Mouse (Mus musculus): ENCODE data around the gene Disp3. TPM values are rescaled to one million over a fixed set of nuclear protein-coding genes. Genes with fewer than 3 reads are reported as not detected.

Disp3 gene
- polyA plus RNA-seq, 1 experiment: 27.9 TPM

- DNase-seq (ENCODE audit: extremely low spot score in 1 of 2, low spot score in 1 of 2): no peak
Observed at GRCm38 (mm10) chr4:148291849-148292248, 4.1 kb upstream of the Disp3 start.

DNA sequence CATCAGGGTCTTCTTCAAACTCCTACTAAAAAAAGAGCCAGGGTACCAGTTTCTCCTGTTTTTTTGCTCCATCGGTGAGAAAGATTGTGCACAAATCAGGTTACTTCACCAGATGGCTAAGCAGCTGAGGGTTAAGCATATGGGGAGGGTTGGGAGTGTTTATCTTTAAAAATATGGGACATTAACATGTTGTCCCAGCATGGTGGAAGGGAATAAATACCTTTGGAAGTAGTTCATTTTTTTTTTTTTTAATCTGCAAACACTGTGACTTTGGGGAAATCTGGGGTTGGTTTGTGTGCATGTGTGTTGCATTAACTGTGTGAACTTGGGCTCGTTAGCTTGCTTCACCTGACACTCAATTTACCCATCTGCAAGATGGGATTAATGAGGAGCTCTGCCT lies 3.3 kb upstream of the Disp3 start:
- no peak for DNase-seq (ENCODE audit: extremely low spot score in 1 of 2, low spot score in 1 of 2)

DNA sequence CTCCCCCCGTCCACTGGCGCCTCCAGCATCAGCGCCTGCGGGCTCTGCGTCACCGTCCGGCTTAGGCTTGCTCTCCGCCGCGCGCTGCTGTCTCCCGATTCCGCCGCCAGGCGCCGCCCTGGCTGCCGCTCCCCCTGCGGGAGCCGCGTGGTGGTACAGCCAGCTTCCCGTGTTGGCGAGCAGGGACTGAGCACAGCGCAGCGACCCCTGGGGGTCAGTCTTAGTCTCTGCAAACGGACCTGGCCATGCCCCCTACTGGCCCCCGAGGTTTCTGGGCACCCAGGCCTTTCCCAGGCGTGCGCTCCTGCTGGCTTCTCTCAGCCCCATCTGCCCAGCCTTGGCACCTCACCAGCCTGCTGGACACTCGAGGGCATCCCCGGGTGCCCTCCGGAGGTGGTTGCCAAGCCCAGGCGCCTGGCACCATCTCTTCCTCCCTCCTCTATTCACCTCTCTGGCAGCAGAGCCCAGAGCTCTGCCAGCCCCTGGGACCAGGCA lies 337 bp upstream of the Disp3 start:
- DNase-seq (ENCODE audit: extremely low spot score in 1 of 2, low spot score in 1 of 2): peak; percentile 79 to 92

- DNase-seq (ENCODE audit: extremely low spot score in 1 of 2, low spot score in 1 of 2): no peak
Observed at GRCm38 (mm10) chr4:148287041-148287440, 724 bp downstream of the Disp3 start.

DNA sequence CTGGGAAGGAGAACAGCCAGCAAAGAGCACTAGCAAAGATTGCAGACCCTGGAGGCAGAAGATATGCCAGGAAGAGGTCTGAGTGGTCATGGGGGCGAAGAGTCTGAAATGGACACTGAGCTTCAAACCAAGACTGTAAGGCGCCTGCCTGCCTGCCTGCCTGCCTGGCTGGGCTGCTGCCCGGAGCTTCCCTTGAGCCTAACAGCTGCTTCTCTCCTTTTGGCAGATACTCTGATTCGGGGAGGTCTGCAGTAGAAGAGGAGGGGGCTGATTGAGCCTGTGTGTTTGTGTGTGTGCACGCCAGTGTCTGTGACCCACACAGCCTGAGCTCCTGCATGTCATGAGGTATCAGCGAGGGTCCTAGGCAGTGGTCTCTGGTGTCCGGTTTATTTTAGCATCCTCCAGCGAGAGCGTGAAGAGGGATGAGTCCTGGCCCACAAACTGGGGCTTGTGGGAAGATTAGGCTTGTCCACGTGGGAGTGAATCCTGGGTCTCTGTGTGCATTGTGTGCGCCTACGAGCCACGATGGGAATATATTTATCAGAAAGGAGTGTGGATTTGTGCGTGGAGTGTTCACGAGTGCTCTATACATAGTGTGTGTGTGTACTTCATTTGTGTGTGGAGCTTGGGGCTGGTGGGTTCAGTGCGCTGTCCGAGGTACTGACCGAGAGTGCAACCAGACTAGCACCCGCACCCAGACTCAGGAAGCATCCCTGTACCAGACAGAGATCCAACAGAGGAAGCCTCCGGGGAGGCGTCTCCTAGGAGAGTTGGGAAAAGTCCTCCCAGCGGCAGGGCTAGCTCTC lies 1.3 kb downstream of the Disp3 start:
- DNase-seq (ENCODE audit: extremely low spot score in 1 of 2, low spot score in 1 of 2): peak in 1 of 2 experiments; percentile 36

DNA sequence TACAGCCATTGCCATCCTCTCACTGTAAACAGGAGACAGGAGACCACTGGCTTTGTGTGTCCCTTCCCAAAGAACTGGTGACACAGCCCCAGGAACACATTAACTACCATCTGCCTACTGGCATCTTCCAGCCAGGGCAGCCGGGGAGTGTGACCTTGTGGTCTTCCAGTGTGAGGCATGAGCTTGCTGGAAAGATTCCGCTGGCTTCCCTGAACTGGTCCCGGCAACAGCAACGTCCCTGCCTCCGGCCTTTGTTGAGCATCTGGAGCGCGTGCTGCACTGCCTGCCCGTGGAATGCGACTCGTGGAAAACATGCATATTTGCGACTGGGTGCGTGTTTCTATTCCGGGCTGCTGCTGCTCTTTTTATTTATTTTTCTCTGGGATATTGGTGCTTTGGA lies 3.5 kb downstream of the Disp3 start:
- peak in 1 of 2 experiments; percentile 53 for DNase-seq (ENCODE audit: extremely low spot score in 1 of 2, low spot score in 1 of 2)

- DNase-seq (ENCODE audit: extremely low spot score in 1 of 2, low spot score in 1 of 2): no peak
Observed at GRCm38 (mm10) chr4:148276816-148277491, 10.8 kb downstream of the Disp3 start.

- no peak for DNase-seq (ENCODE audit: extremely low spot score in 1 of 2, low spot score in 1 of 2)
Observed at GRCm38 (mm10) chr4:148274671-148275070, 13.1 kb downstream of the Disp3 start.

GRCm38 (mm10) chr4:148273229-148273628 lies 14.5 kb downstream of the Disp3 start:
- DNase-seq (ENCODE audit: extremely low spot score in 1 of 2, low spot score in 1 of 2): no peak

GRCm38 (mm10) chr4:148271656-148272055 lies 16.1 kb downstream of the Disp3 start:
- DNase-seq (ENCODE audit: extremely low spot score in 1 of 2, low spot score in 1 of 2): no peak

GRCm38 (mm10) chr4:148266973-148267507 lies 20.7 kb downstream of the Disp3 start:
- DNase-seq (ENCODE audit: extremely low spot score in 1 of 2, low spot score in 1 of 2): no peak

DNA sequence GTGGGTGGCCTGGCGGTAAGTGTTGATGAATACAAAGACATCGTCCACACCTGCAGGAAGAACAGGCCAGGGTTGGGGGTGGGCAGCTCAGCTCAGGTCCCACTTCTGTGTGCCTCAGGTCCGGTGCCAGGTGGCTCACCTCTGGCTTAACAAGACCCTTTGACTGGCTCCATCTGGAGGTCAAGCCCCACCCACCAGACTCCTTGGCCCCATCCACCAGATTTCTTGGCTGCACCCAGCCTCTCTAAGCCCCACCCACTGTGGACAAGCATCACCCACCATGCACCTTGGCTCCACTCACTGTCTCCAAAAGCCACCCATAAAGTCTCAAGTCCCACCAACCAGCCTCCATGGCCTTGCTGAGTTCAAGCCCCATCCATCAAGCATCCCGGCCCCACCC lies 27.8 kb downstream of the Disp3 start:
- no peak for DNase-seq (ENCODE audit: extremely low spot score in 1 of 2, low spot score in 1 of 2)

DNA sequence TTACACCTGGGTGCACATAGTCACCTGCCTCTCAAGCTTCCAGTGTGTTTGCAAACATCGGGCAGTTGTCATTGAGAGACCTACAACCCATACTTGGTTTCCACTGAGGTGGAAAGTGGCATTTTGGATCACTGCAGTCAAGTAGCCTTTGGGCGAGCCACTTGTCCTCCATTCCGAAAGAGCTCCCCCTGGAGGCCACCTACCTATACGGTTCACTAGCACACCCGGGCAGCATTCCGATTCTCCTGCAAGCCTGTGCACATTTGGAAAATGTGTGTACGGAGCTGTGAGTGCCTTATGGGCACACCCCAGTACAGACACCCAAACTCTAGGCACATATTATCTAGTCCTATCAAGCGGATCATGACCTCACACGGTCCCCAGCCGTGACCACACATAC lies 38.4 kb downstream of the Disp3 start:
- DNase-seq (ENCODE audit: extremely low spot score in 1 of 2, low spot score in 1 of 2): peak in 1 of 2 experiments; percentile 42

GRCm38 (mm10) chr4:148240387-148240786 lies 47.4 kb downstream of the Disp3 start:
- DNase-seq (ENCODE audit: extremely low spot score in 1 of 2, low spot score in 1 of 2): no peak

DNA sequence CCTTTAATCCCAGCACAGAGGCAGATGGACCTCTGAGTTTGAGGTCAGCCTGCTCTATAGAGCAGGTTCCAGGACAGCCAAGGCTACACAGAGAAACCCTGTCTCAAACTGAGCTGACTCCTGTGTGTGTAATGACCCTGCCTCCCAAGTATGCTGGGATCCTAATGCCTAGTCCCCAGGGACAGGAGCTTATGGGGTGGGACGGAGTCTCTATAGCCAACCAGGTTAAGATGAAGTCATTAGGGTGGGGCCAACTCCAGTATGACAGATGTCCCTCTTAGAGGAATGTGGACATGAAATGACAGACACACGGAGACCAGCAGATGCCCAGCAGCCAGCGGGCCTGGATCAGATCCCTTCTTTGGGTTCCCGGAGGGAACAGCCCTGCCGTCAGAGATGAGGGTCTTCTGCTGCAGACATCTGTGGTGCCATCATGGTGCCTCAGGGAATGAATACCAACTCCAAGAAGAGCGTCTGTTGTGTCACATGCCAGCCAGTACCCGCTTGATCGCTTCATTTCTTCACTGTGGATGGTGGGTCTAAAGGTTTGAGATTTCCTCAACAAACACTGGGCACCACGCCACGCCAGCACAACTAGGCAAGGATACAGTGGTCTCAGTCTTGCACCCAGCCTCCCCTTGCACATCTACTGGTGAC lies 48.2 kb downstream of the Disp3 start:
- no peak for DNase-seq (ENCODE audit: extremely low spot score in 1 of 2, low spot score in 1 of 2)

DNA sequence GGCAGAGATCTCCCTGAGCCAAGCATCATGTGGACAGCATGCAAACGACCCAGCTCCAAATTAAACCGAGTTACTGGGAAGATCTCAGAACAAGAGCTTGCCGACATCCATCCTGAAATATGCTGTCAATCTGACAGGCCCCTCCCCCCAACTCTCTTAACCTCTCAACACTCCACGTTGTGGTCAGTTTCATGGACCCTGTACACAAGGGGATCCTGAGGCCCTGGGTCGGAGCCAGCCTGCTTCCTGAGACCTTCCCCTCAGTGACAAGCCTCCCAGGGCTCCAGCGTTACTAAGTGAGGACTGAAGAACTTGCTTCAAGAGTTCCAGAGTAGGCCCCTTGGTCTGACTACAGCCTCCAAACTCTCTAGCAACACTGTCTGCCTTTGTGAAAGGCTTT lies 48.8 kb downstream of the Disp3 start:
- no peak for DNase-seq (ENCODE audit: extremely low spot score in 1 of 2, low spot score in 1 of 2)

DNA sequence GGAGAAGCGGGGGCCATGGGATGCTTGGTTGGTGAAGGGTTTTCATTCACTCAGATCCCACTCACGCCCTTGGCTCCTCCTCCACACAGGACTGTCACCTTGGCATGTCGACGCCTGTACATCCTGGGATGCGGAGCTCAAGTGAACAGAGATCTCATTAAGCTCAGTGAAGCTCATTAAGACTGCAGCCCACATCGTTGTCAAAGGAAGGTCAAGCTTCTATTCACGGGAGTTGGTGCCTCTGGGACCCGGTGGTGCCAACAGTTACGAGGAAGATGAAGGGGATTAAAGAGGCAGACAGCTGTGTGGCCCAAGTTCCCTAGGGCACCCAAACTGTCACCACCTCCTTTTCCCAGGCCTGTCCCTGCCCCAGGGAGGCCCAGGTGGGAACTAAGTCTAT lies 49.5 kb downstream of the Disp3 start:
- no peak for DNase-seq (ENCODE audit: extremely low spot score in 1 of 2, low spot score in 1 of 2)

GRCm38 (mm10) chr4:148236664-148237063 lies 51.1 kb downstream of the Disp3 start:
- no peak for DNase-seq (ENCODE audit: extremely low spot score in 1 of 2, low spot score in 1 of 2)

- DNase-seq (ENCODE audit: extremely low spot score in 1 of 2, low spot score in 1 of 2): no peak
Observed at GRCm38 (mm10) chr4:148233061-148233460, 54.7 kb downstream of the Disp3 start.

- DNase-seq (ENCODE audit: extremely low spot score in 1 of 2, low spot score in 1 of 2): no peak
Observed at GRCm38 (mm10) chr4:148232615-148233014, 55.1 kb downstream of the Disp3 start.

DNA sequence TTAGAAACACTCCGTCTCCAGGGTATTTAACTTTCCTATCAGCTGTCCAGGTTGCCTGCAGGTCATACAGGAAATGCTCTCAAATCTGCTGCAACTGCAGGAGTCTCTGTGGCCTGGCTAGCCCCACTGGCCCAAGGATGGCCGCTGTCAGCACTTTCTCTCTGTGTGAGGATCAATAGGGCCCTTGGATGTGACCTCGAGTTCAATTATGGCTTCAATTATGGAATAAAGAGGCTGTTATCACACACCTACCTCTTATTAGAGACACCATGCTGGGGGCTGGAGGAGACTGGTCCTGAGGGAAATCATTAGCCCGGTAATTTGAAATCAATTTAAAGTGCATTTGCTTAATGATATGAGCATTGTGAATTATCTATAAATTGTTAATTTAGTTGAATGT lies 55.6 kb downstream of the Disp3 start:
- no peak for DNase-seq (ENCODE audit: extremely low spot score in 1 of 2, low spot score in 1 of 2)

All from frontal cortex, adult 2 months (tissue).